Mouse (Mus musculus): ENCODE results near the gene Ccdc51.

GRCm38 (mm10) chr9:109095137-109095982, 13.1 kb downstream of the Ccdc51 start, which contains the start of gene Plxnb1:
- TF ChIP-seq CTCF (IDR thresholded peaks at IDR 0.05; ENCODE audit: low read depth, low read length) (no peak), POLR2A (IDR thresholded peaks at IDR 0.05; ENCODE audit: borderline replicate concordance, low read depth, low read length) (no peak)

Data from bone marrow macrophage, adult 2 months (primary cell).